Mouse (Mus musculus) cortical plate, adult 2 months (tissue): ENCODE measurements at regions not wholly inside any gene's neighbourhood (a gene's known extent, or its start where the extent isn't known, plus 50 kb on each side); places are given as distances from the start of the nearest gene placed in this dataset.

ENCODE experiments used
- CTCF ChIP-seq: fragments of 200-500 bp; IDR thresholded peaks from 2 replicates; pipeline ENCODE4 v1.5.1; 2011; ENCODE audit warnings: mild to moderate bottlenecking, control low read depth, low read length; ENCODE audit not compliant: insufficient read depth; ENCODE audit errors: extremely low read depth
- POLR2A ChIP-seq: fragments of 200-500 bp; IDR thresholded peaks from 2 replicates; pipeline ENCODE4 v1.6.1; 2011; ENCODE audit warnings: mild to moderate bottlenecking, low read length, control low read depth; ENCODE audit not compliant: insufficient read depth; ENCODE audit errors: extremely low read depth

- no peak for TF ChIP-seq CTCF
- TF ChIP-seq POLR2A = no peak
Observed at GRCm38 (mm10) chr3:131047716-131048115, 62.6 kb upstream of the Lef1 start.
